Mouse (Mus musculus) embryonic facial prominence, embryonic 15.5 days (tissue): ENCODE data around the gene Itpr3. TPM values are rescaled to one million over a fixed set of nuclear protein-coding genes. Genes with fewer than 3 reads are reported as not detected.

Source experiments
- ATAC-seq: fragments of 200-750 bp; cut with Nextera tagmentation; 2 replicates; pipeline ENCODE4 v1.8.0; 2017; ENCODE audit warnings: low read depth, moderate TSS enrichment; ENCODE audit not compliant: insufficient number of reproducible peaks, low FRiP score, low TSS enrichment
- H3K27ac ChIP-seq: fragments of 300-500 bp; sonication (generic); replicated peaks from 2 replicates; pipeline ENCODE4 v1.5.1; 2015; ENCODE audit warnings: mild to moderate bottlenecking, inconsistent platforms
- H3K27me3 ChIP-seq: fragments of 300-500 bp; sonication (generic); 2 replicates; pipeline ENCODE4 v1.6.1; 2015; ENCODE audit warnings: inconsistent platforms
- H3K36me3 ChIP-seq: fragments of 300-500 bp; sonication (generic); 2 replicates; pipeline ENCODE4 v1.6.1; 2015; ENCODE audit warnings: mild to moderate bottlenecking, inconsistent platforms
- H3K4me1 ChIP-seq: fragments of 300-500 bp; sonication (generic); 2 replicates; pipeline ENCODE4 v1.6.1; 2015; ENCODE audit warnings: inconsistent platforms
- H3K4me2 ChIP-seq: fragments of 300-500 bp; sonication (generic); replicated peaks from 2 replicates; pipeline ENCODE4 v1.6.1; 2015; ENCODE audit warnings: mild to moderate bottlenecking, inconsistent platforms
- H3K4me3 ChIP-seq: fragments of 300-500 bp; sonication (generic); replicated peaks from 2 replicates; pipeline ENCODE4 v1.5.1; 2015; ENCODE audit warnings: mild to moderate bottlenecking, inconsistent platforms
- H3K9ac ChIP-seq: fragments of 300-500 bp; sonication (generic); 2 replicates; pipeline ENCODE4 v1.6.1; 2015; ENCODE audit warnings: inconsistent platforms
- H3K9me3 ChIP-seq: fragments of 300-500 bp; sonication (generic); replicated peaks from 2 replicates; pipeline ENCODE4 v1.6.1; 2016; ENCODE audit warnings: inconsistent platforms
- WGBS: fragments of 180-500 bp; shearing (Covaris S2); methylation state at CpG from one replicate; pipeline ENCODE4 v1.1.7; 2015; 5-methylcytosine and 5-hydroxymethylcytosine counted together
- polyA plus RNA-seq: library from polyadenylated mRNA; unstranded; fragments of >200 nt; fragmentation: Nextera tagmentation; extraction: Ambion mirVana; gene quantifications from 2 replicates; pipeline ENCODE4 v1.2.1, GENCODE M21; 2015

The Itpr3 gene
- polyA plus RNA-seq, 1 experiment from 2014 or later: 5.3 TPM

DNA sequence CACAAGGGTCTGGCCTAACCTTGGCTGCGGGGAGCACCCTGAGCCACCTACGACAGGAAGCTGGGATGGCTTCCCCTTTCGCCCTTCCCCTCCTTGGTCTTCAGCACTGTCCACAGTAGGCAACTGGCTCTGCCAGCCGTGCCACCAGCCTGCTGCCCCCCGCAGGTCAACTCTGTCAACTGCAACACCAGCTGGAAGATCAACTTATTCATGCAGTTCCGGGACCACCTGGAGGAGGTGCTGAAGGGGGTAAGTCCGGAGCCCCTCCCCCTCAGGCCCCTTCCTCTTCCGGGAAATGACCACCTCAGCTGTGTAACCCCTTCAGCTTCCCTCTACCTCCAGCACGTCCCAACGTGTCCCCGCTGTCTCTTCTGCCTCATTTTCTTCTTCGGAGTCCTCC is 30.3 kb downstream of the Itpr3 start:
- H3K4me1 ChIP-seq: no peaks in the 10 kb centered on the region
- no peak overlapping the region for H3K4me2 ChIP-seq
- WGBS: 38% methylated on average over 12 of the region's 12 CpGs
- H3K4me3 ChIP-seq: no peak overlapping the region
- ATAC-seq: no peak
- no peak overlapping the region for H3K9ac ChIP-seq
- H3K9me3 ChIP-seq: no peaks in the 10 kb centered on the region
- peaks cover 15% of the 10 kb centered on the region; the same call in 1 of the 2 replicates for H3K36me3 ChIP-seq
- no peaks in the 10 kb centered on the region for H3K27me3 ChIP-seq
- no peak overlapping the region for H3K27ac ChIP-seq

DNA sequence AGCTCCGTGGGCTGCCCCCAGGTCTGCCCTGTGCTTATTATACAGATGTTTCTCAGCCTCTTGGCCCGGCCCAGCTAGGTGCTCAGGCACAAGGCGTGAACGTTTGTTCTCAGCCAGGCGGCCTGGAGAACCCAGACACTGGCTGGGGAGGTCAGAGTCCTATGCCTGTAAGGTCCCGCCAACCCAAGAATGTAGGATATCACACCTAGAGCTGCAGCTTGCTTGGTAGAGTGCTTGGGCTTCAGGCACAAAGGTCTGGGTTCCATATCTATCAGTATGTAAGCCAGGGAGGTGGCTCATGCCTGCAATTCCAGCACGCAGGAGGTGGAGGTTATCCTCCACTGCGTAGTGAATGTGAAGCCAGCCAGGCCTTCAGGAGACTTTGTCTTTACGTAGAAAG is 33.0 kb downstream of the Itpr3 start:
- ATAC-seq: no peak

GRCm38 (mm10) chr17:27095690-27096089 is 38.6 kb downstream of the Itpr3 start:
- Histone ChIP-seq H3K27me3 (no peaks in the 10 kb centered on the region), H3K4me3 (no peak overlapping the region), H3K4me2 (no peak overlapping the region), H3K36me3 (peaks cover 17% of the 10 kb centered on the region), H3K9ac (no peak overlapping the region), H3K4me1 (no peaks in the 10 kb centered on the region), H3K27ac (no peak overlapping the region), H3K9me3 (no peaks in the 10 kb centered on the region)
- ATAC-seq: no peak
- WGBS: 34% methylated on average over 13 of the region's 13 CpGs

More for the DNA sequence above, 33.0 kb downstream of the Itpr3 start:
- H3K4me2 ChIP-seq: no peak overlapping the region
- 81% methylated on average over 9 of the region's 9 CpGs for WGBS
- no peak overlapping the region for H3K4me3 ChIP-seq
- no peaks in the 10 kb centered on the region for H3K27me3 ChIP-seq
- no peaks in the 10 kb centered on the region for H3K4me1 ChIP-seq
- no peak overlapping the region for H3K9ac ChIP-seq
- peaks cover 16% of the 10 kb centered on the region; the same call in 1 of the 2 replicates for H3K36me3 ChIP-seq
- no peak overlapping the region for H3K27ac ChIP-seq
- no peaks in the 10 kb centered on the region for H3K9me3 ChIP-seq

GRCm38 (mm10) chr17:27101675-27102074 is 44.6 kb downstream of the Itpr3 start:
- WGBS: 77% methylated on average over 5 of the region's 5 CpGs
- H3K27ac ChIP-seq: no peak overlapping the region
- no peak overlapping the region for H3K4me3 ChIP-seq
- no peak for ATAC-seq
- no peaks in the 10 kb centered on the region for H3K9me3 ChIP-seq
- H3K9ac ChIP-seq: no peak overlapping the region
- no peak overlapping the region for H3K4me2 ChIP-seq
- no peaks in the 10 kb centered on the region for H3K4me1 ChIP-seq
- peaks cover 11% of the 10 kb centered on the region for H3K36me3 ChIP-seq
- H3K27me3 ChIP-seq: no peaks in the 10 kb centered on the region

DNA sequence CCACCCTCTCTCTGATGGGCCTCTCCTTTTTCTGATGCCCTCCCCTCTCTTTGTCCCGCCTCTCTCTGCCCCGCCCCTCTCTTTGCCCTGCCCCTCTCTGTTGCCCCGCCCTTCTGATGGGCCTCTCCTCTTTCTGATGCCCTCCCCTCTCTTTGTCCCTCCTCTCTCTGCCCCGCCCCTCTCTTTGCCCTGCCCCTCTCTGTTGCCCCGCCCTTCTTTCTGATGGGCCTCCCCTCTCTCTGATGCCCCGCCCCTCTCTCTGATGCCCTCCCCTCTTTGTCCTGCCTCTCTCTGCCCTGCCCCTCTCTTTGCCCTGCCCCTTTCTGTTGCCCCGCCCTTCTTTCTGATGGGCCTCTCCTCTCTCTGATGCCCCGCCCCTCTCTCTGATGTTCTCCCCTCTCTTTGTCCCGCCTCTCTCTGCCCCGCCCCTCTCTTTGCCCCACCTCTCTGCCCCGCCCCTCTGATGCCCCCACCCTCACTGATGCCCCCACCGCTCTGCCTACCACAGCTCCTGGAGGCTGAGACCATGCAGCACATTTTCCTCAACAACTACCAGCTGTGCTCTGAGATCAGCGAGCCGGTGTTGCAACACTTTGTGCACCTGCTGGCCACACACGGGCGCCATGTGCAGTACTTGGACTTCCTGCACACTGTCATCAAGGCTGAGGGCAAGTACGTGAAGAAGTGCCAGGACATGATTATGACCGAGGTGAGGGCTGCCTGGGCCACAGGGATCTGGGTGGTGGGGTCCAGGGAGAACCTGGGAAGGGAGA is 48.8 kb downstream of the Itpr3 start:
- Histone ChIP-seq H3K4me2 (no peak overlapping the region), H3K4me1 (no peaks in the 10 kb centered on the region), H3K4me3 (no peak overlapping the region), H3K27me3 (no peaks in the 10 kb centered on the region), H3K9ac (no peak overlapping the region), H3K27ac (no peak overlapping the region), H3K9me3 (no peaks in the 10 kb centered on the region), H3K36me3 (peaks cover 20% of the 10 kb centered on the region; the same call in 1 of the 2 replicates)
- 71% methylated on average over 14 of the region's 18 CpGs for WGBS
- no peak for ATAC-seq

GRCm38 (mm10) chr17:27106745-27107144 is 49.6 kb downstream of the Itpr3 start:
- H3K9ac ChIP-seq: no peak overlapping the region
- no peaks in the 10 kb centered on the region for H3K9me3 ChIP-seq
- WGBS: 85% methylated on average over 9 of the region's 9 CpGs
- no peaks in the 10 kb centered on the region for H3K4me1 ChIP-seq
- no peak for ATAC-seq
- H3K27ac ChIP-seq: no peak overlapping the region
- no peak overlapping the region for H3K4me2 ChIP-seq
- no peak overlapping the region for H3K4me3 ChIP-seq
- H3K36me3 ChIP-seq: peaks cover 20% of the 10 kb centered on the region; the same call in 1 of the 2 replicates
- no peaks in the 10 kb centered on the region for H3K27me3 ChIP-seq

GRCm38 (mm10) chr17:27107936-27108335 is 50.8 kb downstream of the Itpr3 start:
- Histone ChIP-seq H3K36me3 (peaks cover 17% of the 10 kb centered on the region; the same call in 1 of the 2 replicates), H3K9me3 (no peaks in the 10 kb centered on the region), H3K27me3 (no peaks in the 10 kb centered on the region), H3K9ac (no peak overlapping the region), H3K27ac (no peak overlapping the region), H3K4me1 (no peaks in the 10 kb centered on the region), H3K4me2 (no peak overlapping the region), H3K4me3 (no peak overlapping the region)
- 84% methylated on average over 6 of the region's 6 CpGs for whole genome bisulfite sequencing
- ATAC-seq: no peak

GRCm38 (mm10) chr17:27110072-27110471 is 53.0 kb downstream of the Itpr3 start:
- Histone ChIP-seq H3K4me2 (no peak overlapping the region), H3K36me3 (peaks cover 32% of the 10 kb centered on the region), H3K4me1 (no peaks in the 10 kb centered on the region), H3K27me3 (no peaks in the 10 kb centered on the region), H3K4me3 (no peak overlapping the region), H3K9me3 (no peaks in the 10 kb centered on the region), H3K9ac (no peak overlapping the region), H3K27ac (no peak overlapping the region)
- WGBS: 83% methylated on average over 7 of the region's 7 CpGs
- no peak for ATAC-seq

GRCm38 (mm10) chr17:27118676-27119539 is 61.8 kb downstream of the Itpr3 start:
- 80% methylated on average over 25 of the region's 25 CpGs for WGBS

GRCm38 (mm10) chr17:27119540-27119895 is 62.4 kb downstream of the Itpr3 start:
- H3K4me1 ChIP-seq: peaks cover 17% of the 10 kb centered on the region
- H3K36me3 ChIP-seq: peaks cover 60% of the 10 kb centered on the region
- H3K27me3 ChIP-seq: no peaks in the 10 kb centered on the region
- no peak overlapping the region for H3K9ac ChIP-seq
- no peak overlapping the region for H3K4me3 ChIP-seq
- no peak overlapping the region for H3K27ac ChIP-seq
- no peaks in the 10 kb centered on the region for H3K9me3 ChIP-seq
- H3K4me2 ChIP-seq: no peak overlapping the region
- 79% methylated on average over 4 of the region's 4 CpGs for WGBS
- ATAC-seq: no peak

More at GRCm38 (mm10) chr17:27118676-27119539, 61.8 kb downstream of the Itpr3 start:
- H3K4me3 ChIP-seq: no peak overlapping the region
- no peak overlapping the region for H3K9ac ChIP-seq
- ATAC-seq: no peak
- peaks cover 17% of the 10 kb centered on the region for H3K4me1 ChIP-seq
- peaks cover 63% of the 10 kb centered on the region for H3K36me3 ChIP-seq
- no peak overlapping the region for H3K27ac ChIP-seq
- no peaks in the 10 kb centered on the region for H3K9me3 ChIP-seq
- H3K27me3 ChIP-seq: no peaks in the 10 kb centered on the region
- H3K4me2 ChIP-seq: no peak overlapping the region

- ATAC-seq: no peak
- 0 out of 2 replicates have a peak overlapping the region, but pooled peaks have one; percentile 13 for H3K27ac ChIP-seq
- no peak overlapping the region for H3K4me2 ChIP-seq
- peaks cover 56% of the 10 kb centered on the region for H3K36me3 ChIP-seq
- no peak overlapping the region for H3K4me3 ChIP-seq
- no peaks in the 10 kb centered on the region for H3K27me3 ChIP-seq
- no peaks in the 10 kb centered on the region for H3K9me3 ChIP-seq
- H3K9ac ChIP-seq: no peak overlapping the region
- WGBS: 71% methylated on average over 8 of the region's 8 CpGs
- H3K4me1 ChIP-seq: peaks cover 18% of the 10 kb centered on the region
These were observed 62.9 kb downstream of the Itpr3 start for GRCm38 (mm10) chr17:27119954-27120353.
